Mouse (Mus musculus) forebrain, embryonic 11.5 days (tissue): ENCODE measurements around the gene Zfp281. TPM values are rescaled to one million over a fixed set of nuclear protein-coding genes. Genes with fewer than 3 reads are reported as not detected.

Source experiments
- ATAC-seq: fragments of 200-750 bp; cut with Nextera tagmentation; replicated peaks from 2 replicates; pipeline ENCODE4 v1.8.0; 2017; ENCODE audit warnings: moderate TSS enrichment; ENCODE audit not compliant: low FRiP score
- DNase-seq: peaks from one replicate; pipeline ENCODE4 v3.0.0-alpha.2; 2017; ENCODE audit warnings: low spot score
- H3K27ac ChIP-seq: fragments of 300-500 bp; sonication (generic); 2 replicates; pipeline ENCODE4 v1.5.1; 2014; ENCODE audit warnings: low read depth, low read length
- H3K27me3 ChIP-seq: fragments of 300-500 bp; sonication (generic); 2 replicates; pipeline ENCODE4 v1.6.1; 2014; ENCODE audit warnings: mild to moderate bottlenecking, low read length, mixed read lengths; ENCODE audit not compliant: control insufficient read depth, insufficient read depth
- H3K36me3 ChIP-seq: fragments of 300-500 bp; sonication (generic); 2 replicates; pipeline ENCODE4 v1.6.1; 2014; ENCODE audit warnings: mild to moderate bottlenecking, low read length, moderate library complexity, mixed read lengths; ENCODE audit not compliant: control insufficient read depth, insufficient read depth
- H3K4me1 ChIP-seq: fragments of 300-500 bp; sonication (generic); replicated peaks from 2 replicates; pipeline ENCODE4 v1.6.1; 2014; ENCODE audit warnings: low read length, mixed read lengths; ENCODE audit not compliant: control insufficient read depth, insufficient read depth
- H3K4me2 ChIP-seq: fragments of 300-500 bp; sonication (generic); 2 replicates; pipeline ENCODE4 v1.6.1; 2014; ENCODE audit warnings: low read depth, mild to moderate bottlenecking, low read length, moderate library complexity, mixed read lengths; ENCODE audit not compliant: severe bottlenecking
- H3K4me3 ChIP-seq: fragments of 300-500 bp; sonication (generic); 2 replicates; pipeline ENCODE4 v1.5.1; 2014; ENCODE audit warnings: low read depth, low read length
- H3K9ac ChIP-seq: fragments of 300-500 bp; sonication (generic); 2 replicates; pipeline ENCODE4 v1.6.1; 2014; ENCODE audit warnings: low read length
- H3K9me3 ChIP-seq: fragments of 300-500 bp; sonication (generic); 2 replicates; pipeline ENCODE4 v1.6.1; 2016; ENCODE audit warnings: low read length, mixed read lengths; ENCODE audit not compliant: control insufficient read depth
- WGBS: fragments of 180-500 bp; shearing (Covaris S2); extraction: QIAGEN DNeasy Blood & Tissue Kit; methylation state at CpG from one replicate; pipeline ENCODE4 v1.1.7; 2014; 5-methylcytosine and 5-hydroxymethylcytosine counted together
- polyA plus RNA-seq: library from polyadenylated mRNA; unstranded; fragments of >200 nt; fragmentation: Nextera tagmentation; extraction: Ambion mirVana; gene quantifications from 2 replicates; pipeline ENCODE4 v1.2.1, GENCODE M21; 2014

Gene Zfp281
- polyA plus RNA-seq, 1 experiment from 2014 or later, result 35.6 TPM

DNA sequence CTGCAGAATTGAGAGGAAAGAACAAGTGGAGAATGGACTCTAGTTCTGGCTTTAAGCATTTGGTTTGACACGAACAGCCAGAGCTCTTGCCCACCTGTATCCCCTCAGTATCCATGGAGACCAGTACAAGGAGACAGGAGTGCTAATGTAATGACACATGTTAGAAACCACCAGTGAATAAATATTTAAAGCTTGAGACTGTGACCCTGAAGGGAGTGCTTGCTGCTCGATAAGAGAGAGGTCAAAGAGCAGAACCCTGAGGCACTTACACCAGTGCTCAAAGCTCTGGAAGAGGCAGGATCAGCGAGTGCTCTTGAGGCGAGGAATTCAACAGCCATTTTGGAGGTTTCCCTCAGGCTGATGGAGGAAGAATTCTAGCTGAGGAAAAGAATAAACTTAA, 54.1 kb downstream of the Zfp281 start:
- Histone ChIP-seq H3K36me3 (no peaks in the 10 kb centered on the region), H3K9me3 (no peaks in the 10 kb centered on the region), H3K4me3 (no peak overlapping the region), H3K27ac (no peak overlapping the region), H3K4me2 (no peak overlapping the region), H3K27me3 (no peaks in the 10 kb centered on the region), H3K9ac (no peak overlapping the region), H3K4me1 (peaks cover 3% of the 10 kb centered on the region; the same call in 1 of the 2 replicates)
- ATAC-seq (no peak), DNase-seq (no peak)
- WGBS, result 69% methylated on average over 4 of the region's 4 CpGs

Other genes with a start within 250 kb of the Zfp281 start
- 19.2 and 21.7 TPM in 2 replicates for gene Ddx59, start 209.6 kb upstream of the Zfp281 start, polyA plus RNA-seq
- 11.3 and 12.8 TPM in 2 replicates for gene Kif14, start 158.6 kb upstream of the Zfp281 start, polyA plus RNA-seq